Mouse (Mus musculus) bone marrow macrophage, adult 2 months (primary cell): ENCODE results near the gene Prdm5.

Experiments
- CTCF ChIP-seq: IDR thresholded peaks from 2 replicates; pipeline ENCODE4 v1.5.1; 2012; ENCODE audit warnings: low read depth, mild to moderate bottlenecking, low read length, moderate library complexity
- POLR2A ChIP-seq: IDR thresholded peaks from 2 replicates; pipeline ENCODE4 v1.6.1; 2012; ENCODE audit warnings: mild to moderate bottlenecking, low read depth, low read length, borderline replicate concordance

GRCm38 (mm10) chr6:65767911-65768310 lies 10.9 kb upstream of the Prdm5 start:
- TF ChIP-seq CTCF = no peak
- no peak for TF ChIP-seq POLR2A
